Mouse (Mus musculus): Measurements from ENCODE around the gene Psmd10. TPM values are rescaled to one million over a fixed set of nuclear protein-coding genes. Genes with fewer than 3 reads are reported as not detected.

The Psmd10 gene
- total RNA-seq, 2 experiments from 2014 or later, result 18.2 to 21.4 TPM

Other genes starting within 250 kb of the Psmd10 start
- gene Tex13b, start 143.3 kb downstream of the Psmd10 start, total RNA-seq (2021), result not detected
- gene Vsig1, start 49.1 kb downstream of the Psmd10 start, total RNA-seq (2021), result not detected
- gene Atg4a, start 179 bp upstream of the Psmd10 start, total RNA-seq (2021), result 1 to 10 TPM; 7.5 to 8.5 TPM